Mouse (Mus musculus) regulatory T cell (primary cell): ENCODE measurements at regions not wholly inside any gene's neighbourhood (a gene's known extent, or its start where the extent isn't known, plus 50 kb on each side); places are given as distances from the start of the nearest gene placed in this dataset.

ENCODE experiments used
- in situ Hi-C: fragments of 300-600 bp; cut with MboI, MseI; formaldehyde crosslinking; loops from one replicate; pipeline ENCODE4 v1.15.1; 2025; ENCODE audit warnings: high pct_unique_total_duplicates

DNA sequence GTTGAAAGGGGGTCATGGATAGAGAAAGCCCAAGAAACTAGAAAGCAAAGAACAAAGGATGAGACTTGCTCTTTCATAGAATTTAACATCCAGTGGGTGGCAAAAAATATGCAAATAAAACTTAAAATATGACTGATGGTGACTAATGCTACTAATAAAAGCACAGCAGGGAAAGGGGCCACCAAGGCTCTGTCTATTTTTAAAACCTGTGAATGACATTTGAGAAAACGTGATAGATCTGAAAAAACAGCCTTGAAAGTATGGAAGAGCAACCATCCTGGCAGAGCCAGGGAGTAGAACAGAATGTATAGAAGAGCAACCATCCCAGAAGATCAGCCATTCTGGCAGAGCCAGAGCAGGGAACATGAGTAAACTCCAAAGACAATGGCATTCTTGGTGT is 91.9 kb upstream of the Hs3st1 start:
- in situ Hi-C loops: no loop called here

DNA sequence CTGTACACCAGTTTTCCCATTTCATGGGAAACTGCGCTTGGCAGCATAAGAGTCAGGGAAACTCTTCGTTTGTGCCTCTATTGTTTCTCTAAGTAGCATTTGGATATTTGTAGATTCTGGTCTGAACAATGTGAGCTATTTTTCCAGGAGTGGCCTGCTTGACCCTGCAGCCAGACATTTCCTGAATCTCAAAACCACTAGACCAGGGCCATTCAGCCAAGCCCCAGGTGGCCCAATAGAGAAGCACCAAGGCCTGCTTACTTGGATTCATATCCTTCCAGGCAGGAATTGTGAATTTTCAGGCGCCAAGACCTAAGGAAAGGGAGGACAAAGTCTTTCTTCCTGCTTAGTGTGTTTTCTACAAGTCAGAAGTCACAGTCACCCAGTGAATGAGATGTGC is 85.9 kb upstream of the Hs3st1 start:
- in situ Hi-C loops: no loop called here

DNA sequence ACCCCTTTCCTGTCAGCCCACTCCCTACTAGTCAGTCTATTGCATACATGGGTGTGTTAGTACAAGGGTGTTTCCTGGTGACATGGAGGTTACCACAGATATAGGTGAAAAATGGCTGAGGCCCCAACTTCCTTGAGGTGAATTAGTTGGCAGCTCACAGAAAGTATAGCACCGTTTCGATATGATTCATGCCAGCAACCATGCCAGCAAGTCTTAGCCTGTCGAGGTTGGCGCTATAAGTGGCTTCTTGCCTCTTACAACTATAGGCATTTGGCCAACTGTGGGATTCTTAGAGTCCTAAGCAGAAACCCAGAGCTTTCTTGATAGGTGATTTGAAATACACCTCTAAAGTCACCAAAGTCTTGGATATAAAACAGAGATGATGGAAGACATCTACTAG is 85.3 kb upstream of the Hs3st1 start:
- in situ Hi-C loops: no loop called here

DNA sequence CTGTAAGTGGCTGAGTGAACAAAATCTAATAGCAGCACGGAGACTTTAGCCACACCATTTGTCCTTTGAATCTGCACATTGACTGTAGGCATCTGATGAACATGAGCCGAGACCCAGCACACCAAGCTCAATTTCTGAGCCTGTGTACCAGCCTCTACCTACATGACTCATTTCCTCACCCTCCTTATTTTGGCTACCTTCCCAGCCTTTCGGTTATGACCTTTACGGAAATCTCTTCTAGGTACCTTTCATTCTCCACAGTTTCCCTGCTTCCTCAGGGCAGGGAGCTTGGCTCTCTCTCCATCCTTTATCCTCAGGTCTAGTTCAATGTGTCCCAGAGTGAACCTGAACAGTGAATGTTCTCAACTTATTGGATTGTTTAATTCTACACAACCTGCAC is 77.3 kb upstream of the Hs3st1 start:
- in situ Hi-C loops: no loop called here

DNA sequence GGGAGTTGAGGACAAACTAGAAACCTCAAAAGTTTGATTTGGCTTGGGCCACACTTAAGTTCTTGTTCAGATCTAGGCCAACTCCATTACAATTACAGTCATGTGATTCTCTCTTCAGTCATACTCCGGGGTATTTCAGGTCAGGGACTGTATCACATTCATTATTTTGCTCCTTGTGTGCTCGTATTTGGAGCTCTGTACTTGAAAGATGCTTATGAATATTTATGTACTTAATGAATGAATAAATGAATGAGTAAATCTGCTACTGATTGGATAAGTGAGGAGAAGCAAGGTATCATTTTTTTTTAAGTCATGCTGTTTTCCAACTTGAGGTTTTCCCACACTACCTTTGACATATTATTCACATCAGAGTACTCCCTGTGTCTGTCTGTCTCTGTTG is 69.4 kb upstream of the Hs3st1 start:
- in situ Hi-C loops: no loop called here

DNA sequence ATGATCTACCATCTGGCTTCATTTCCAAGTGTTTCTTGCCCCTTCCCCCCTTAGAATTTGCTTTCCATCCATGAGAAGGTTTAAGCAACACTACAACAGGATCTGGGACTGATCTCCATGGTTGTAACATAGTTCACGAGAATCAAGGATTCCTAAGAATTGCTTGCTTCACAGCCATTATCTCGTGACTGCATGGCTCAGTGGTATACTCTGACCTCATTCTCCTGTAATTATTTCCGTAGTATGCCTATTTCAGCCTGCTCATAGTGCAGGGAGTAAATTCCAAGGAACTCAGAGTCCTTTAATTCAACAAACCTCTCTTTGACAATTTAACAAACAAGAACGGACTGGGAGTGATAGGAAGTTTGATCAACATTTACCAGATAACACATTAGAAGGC is 51.4 kb upstream of the Hs3st1 start:
- in situ Hi-C loops: no loop called here
